Mouse (Mus musculus) embryonic facial prominence, embryonic 14.5 days (tissue): ENCODE data around the gene Kcnc4. TPM values are rescaled to one million over a fixed set of nuclear protein-coding genes. Genes with fewer than 3 reads are reported as not detected.
A peak's percentile ranks its signal among the peaks of the same experiment; 100 is the strongest.

Experiments used
- ATAC-seq: fragments of 200-750 bp; cut with Nextera tagmentation; 2 replicates; pipeline ENCODE4 v1.8.0; 2017; ENCODE audit warnings: low read depth, moderate number of reproducible peaks, moderate TSS enrichment
- DNase-seq: peaks from one replicate; pipeline ENCODE4 v3.0.0-alpha.2; 2015; ENCODE audit warnings: low spot score
- H3K27ac ChIP-seq: fragments of 300-500 bp; sonication (generic); replicated peaks from 2 replicates; pipeline ENCODE4 v1.5.1; 2014; ENCODE audit warnings: low read depth, mild to moderate bottlenecking, low read length, moderate library complexity
- H3K27me3 ChIP-seq: fragments of 300-500 bp; sonication (generic); replicated peaks from 2 replicates; pipeline ENCODE4 v1.6.1; 2014; ENCODE audit warnings: low read length; ENCODE audit not compliant: control insufficient read depth, insufficient read depth
- H3K36me3 ChIP-seq: fragments of 300-500 bp; sonication (generic); 2 replicates; pipeline ENCODE4 v1.6.1; 2014; ENCODE audit warnings: low read length, mixed read lengths; ENCODE audit not compliant: control insufficient read depth, insufficient read depth
- H3K4me1 ChIP-seq: fragments of 300-500 bp; sonication (generic); 2 replicates; pipeline ENCODE4 v1.6.1; 2014; ENCODE audit warnings: antibody characterized with exemption, low read length; ENCODE audit not compliant: control insufficient read depth, insufficient read depth
- H3K4me2 ChIP-seq: fragments of 300-500 bp; sonication (generic); 2 replicates; pipeline ENCODE4 v1.6.1; 2014; ENCODE audit warnings: low read depth, mild to moderate bottlenecking, low read length, moderate library complexity, mixed read lengths
- H3K4me3 ChIP-seq: fragments of 300-500 bp; sonication (generic); 2 replicates; pipeline ENCODE4 v1.5.1; 2014; ENCODE audit warnings: low read depth, mild to moderate bottlenecking, low read length
- H3K9ac ChIP-seq: fragments of 300-500 bp; sonication (generic); 2 replicates; pipeline ENCODE4 v1.6.1; 2014; ENCODE audit warnings: low read depth, mild to moderate bottlenecking, low read length, moderate library complexity, mixed read lengths
- H3K9me3 ChIP-seq: fragments of 300-500 bp; sonication (generic); 2 replicates; pipeline ENCODE4 v1.6.1; 2016; ENCODE audit warnings: low read length; ENCODE audit not compliant: control insufficient read depth
- WGBS: fragments of 180-500 bp; shearing (Covaris S2); extraction: QIAGEN DNeasy Blood & Tissue Kit; methylation state at CpG from one replicate; pipeline ENCODE4 v1.1.7; 2014; 5-methylcytosine and 5-hydroxymethylcytosine counted together
- polyA plus RNA-seq: library from polyadenylated mRNA; unstranded; fragments of >200 nt; fragmentation: Nextera tagmentation; extraction: Ambion mirVana; gene quantifications from 2 replicates; pipeline ENCODE4 v1.2.1, GENCODE M21; 2014

The Kcnc4 gene
- polyA plus RNA-seq, 1 experiment from 2014 or later = 1.3 TPM

DNA sequence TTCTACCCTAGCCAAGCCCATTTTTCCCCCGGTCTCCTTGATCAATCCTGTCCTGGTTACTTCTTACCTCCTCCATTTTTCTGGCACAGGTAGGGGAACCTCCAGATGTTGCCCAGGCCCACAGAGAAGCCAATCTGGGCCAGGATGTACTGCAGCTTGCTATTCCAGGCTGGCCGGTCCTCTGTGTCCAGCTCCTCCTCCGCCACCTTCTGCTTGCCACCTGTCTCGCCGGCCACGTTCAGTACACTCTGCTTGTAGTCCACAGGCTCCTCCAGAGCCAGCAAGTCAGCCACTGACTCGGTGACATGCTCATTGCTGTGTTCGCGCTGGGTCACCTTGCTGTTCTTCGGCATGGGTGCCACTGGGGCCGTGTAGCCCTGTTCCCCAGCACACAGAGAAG is 40.9 kb upstream of the Kcnc4 start:
- Histone ChIP-seq H3K9me3 (peaks cover 7% of the 10 kb centered on the region), H3K36me3 (peaks cover 14% of the 10 kb centered on the region; the same call in 1 of the 2 replicates), H3K4me2 (no peak overlapping the region), H3K27ac (no peak overlapping the region), H3K4me1 (peaks cover 6% of the 10 kb centered on the region; the same call in 1 of the 2 replicates), H3K4me3 (no peak overlapping the region), H3K27me3 (no peaks in the 10 kb centered on the region), H3K9ac (no peak overlapping the region)
- WGBS = 97% methylated on average over 11 of the region's 11 CpGs
- DNase-seq = no peak
- ATAC-seq = no peak

DNA sequence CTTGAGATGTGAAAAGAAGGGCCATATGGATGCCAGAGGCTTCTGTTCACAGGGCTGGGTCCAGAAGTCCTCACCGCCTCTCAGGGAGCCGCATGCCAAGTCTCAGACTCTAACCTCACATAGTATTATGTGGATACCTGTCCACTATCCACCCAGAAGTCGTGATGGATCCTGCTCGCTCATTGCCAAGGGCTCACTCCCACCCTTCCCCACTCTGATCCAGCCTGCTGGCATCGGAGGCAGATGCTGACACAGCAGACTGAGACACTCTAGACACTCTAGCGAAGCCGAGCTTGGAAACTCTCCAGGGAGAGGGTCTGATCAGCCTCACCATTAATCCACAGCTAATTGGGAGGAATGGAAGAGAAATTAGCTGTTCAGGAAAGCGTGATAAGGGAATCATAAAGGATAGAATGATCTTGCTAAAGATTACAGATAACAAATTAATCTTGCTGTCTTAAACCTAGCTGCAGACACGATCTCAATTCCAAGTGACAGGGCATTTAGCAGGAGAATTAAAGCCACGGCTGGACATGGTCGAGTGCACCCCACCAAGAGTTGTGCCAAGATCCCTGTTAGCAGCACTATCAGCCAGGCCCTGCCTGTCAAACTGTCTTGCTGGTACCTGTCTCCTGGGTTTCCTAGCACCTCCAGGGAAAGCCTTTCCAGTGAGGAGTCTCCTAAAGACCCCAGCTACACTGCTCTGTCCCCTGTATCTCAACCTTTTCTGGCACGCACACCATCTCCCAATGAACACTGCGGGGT is 36.9 kb upstream of the Kcnc4 start:
- Histone ChIP-seq H3K4me2 (no peak overlapping the region), H3K9ac (no peak overlapping the region), H3K27me3 (no peaks in the 10 kb centered on the region), H3K27ac (no peak overlapping the region), H3K9me3 (peaks cover 7% of the 10 kb centered on the region), H3K36me3 (peaks cover 14% of the 10 kb centered on the region), H3K4me1 (peaks cover 18% of the 10 kb centered on the region), H3K4me3 (no peak overlapping the region)
- peak; percentile 51 for DNase-seq
- ATAC-seq = no peak; the same call in 1 of the 2 replicates
- WGBS = 69% methylated on average over 13 of the region's 13 CpGs

DNA sequence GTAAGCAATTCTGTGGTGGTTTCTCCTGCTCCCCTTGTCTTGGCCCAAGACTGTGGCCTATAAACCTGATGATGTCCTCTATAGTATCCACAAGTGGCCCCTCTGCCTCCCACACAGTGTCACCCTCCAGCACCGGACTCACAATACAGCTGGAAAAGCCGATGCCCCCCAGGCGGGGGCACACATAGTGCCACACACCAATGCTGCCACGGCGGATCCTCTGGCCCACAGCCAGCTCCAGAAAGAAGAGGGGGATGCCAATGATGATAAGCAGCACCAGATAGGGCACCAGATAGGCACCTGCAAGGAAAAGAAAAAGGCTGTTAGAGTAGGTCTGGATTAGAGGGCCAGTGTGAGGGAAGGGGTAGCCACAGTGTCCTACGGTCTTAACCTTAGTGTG is 36.2 kb upstream of the Kcnc4 start:
- 96% methylated on average over 6 of the region's 6 CpGs for WGBS
- Histone ChIP-seq H3K27me3 (no peaks in the 10 kb centered on the region), H3K4me1 (peaks cover 18% of the 10 kb centered on the region), H3K9me3 (peaks cover 7% of the 10 kb centered on the region), H3K4me3 (no peak overlapping the region), H3K9ac (no peak overlapping the region), H3K4me2 (no peak overlapping the region), H3K27ac (no peak overlapping the region), H3K36me3 (peaks cover 11% of the 10 kb centered on the region)
- DNase-seq (no peak), ATAC-seq (no peak)

DNA sequence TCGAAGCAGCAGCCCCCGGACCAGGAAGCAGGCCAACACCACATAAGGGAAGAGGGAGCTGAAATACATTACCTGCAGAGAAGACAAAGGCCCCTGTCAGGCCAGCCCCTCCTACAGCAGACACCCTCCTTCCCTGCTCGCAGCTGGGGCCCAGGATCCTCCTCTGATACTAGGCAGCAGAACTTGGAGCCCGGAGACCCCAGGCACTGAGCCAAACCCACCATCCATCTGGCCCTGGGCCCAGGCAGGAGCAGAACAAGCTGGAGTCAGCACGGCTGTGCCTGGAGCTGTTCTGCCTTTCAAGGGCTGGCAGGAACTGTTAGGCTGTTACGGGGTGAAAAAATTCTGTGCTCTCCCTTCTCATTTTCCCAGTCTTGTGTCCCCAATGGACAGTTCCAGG is 32.1 kb upstream of the Kcnc4 start:
- Histone ChIP-seq H3K27me3 (no peaks in the 10 kb centered on the region), H3K36me3 (no peaks in the 10 kb centered on the region; the same call in 1 of the 2 replicates), H3K4me1 (peaks cover 18% of the 10 kb centered on the region), H3K9me3 (no peaks in the 10 kb centered on the region), H3K4me2 (0 out of 2 replicates have a peak overlapping the region, but pooled peaks have one; percentile 8), H3K9ac (peak overlapping the region; percentile 32; the same call in 1 of the 2 replicates), H3K4me3 (no peak overlapping the region), H3K27ac (peak overlapping the region; percentile 73)
- DNase-seq (peak; percentile 93), ATAC-seq (peak; percentile 95)
- WGBS = 26% methylated on average over 6 of the region's 6 CpGs

DNA sequence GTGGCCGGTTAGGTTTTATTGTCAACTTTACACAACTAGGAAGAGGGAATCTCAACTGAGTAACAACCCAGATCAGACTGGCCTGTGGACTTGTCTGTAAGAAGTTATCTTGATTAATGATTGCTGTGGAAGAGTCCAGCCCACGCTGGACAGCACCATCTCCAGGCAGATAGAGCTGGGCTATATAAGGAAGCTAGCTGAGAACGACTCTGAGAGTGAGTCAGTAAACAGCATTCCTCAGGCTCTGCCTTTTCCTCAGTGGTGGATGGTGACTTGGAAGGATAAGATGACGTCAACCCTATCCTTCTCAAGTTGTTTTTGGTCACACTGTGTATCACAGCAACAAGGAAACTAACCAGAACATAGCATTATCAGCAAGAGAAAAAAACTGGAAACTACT is 29.3 kb upstream of the Kcnc4 start:
- WGBS = 61% methylated on average over 4 of the region's 4 CpGs
- Histone ChIP-seq H3K9ac (no peak overlapping the region), H3K36me3 (no peaks in the 10 kb centered on the region), H3K4me1 (peaks cover 15% of the 10 kb centered on the region), H3K4me3 (no peak overlapping the region), H3K27ac (no peak overlapping the region), H3K9me3 (no peaks in the 10 kb centered on the region), H3K27me3 (no peaks in the 10 kb centered on the region), H3K4me2 (no peak overlapping the region)
- ATAC-seq (no peak), DNase-seq (no peak)

DNA sequence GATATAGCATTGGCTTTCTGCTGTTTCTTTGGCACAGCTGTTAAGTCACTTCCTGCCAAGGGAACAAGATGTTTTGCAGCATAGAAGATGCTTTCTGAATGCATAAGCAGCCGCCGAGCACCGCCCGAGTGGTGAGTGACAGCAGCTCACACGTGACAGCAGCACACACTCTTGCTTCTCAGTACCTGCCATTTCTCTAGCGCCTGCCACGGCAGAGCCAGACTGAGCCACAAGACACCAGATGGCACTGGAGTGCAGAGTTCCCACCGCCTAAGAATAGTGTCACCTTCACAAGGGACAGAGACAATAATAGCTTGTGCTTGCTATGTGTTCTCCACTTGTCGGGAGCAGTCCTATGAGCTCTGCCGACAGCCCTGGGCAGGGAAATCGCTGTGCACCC is 23.9 kb upstream of the Kcnc4 start:
- DNase-seq = no peak
- Histone ChIP-seq H3K4me2 (no peak overlapping the region), H3K9me3 (no peaks in the 10 kb centered on the region), H3K9ac (no peak overlapping the region), H3K36me3 (no peaks in the 10 kb centered on the region), H3K4me3 (no peak overlapping the region), H3K27me3 (no peaks in the 10 kb centered on the region), H3K4me1 (no peaks in the 10 kb centered on the region), H3K27ac (no peak overlapping the region)
- peak; percentile 53; the same call in 1 of the 2 replicates for ATAC-seq
- WGBS = 51% methylated on average over 11 of the region's 11 CpGs

DNA sequence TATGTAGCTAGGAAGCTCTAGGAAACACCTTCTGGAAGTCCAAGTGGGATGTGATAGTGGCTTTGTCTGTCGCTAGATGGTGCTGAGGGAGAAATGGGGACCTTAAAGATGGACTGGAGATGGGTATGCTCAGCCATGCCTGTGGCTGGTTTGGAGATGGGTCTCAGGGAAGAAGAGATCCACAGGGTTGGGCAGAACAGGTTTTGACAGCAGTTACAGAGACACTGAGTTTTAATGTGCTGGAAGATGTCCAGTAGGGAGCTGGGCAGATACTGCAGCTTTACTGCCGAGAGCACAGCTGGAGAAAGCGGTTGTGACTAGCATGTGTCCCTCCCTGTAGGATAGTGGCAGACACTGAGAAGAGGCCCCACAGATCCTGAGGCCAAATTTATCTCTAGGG is 21.3 kb upstream of the Kcnc4 start:
- DNase-seq (no peak), ATAC-seq (no peak)
- Histone ChIP-seq H3K36me3 (no peaks in the 10 kb centered on the region), H3K4me1 (no peaks in the 10 kb centered on the region), H3K9me3 (no peaks in the 10 kb centered on the region), H3K9ac (no peak overlapping the region), H3K4me3 (no peak overlapping the region), H3K4me2 (no peak overlapping the region), H3K27me3 (no peaks in the 10 kb centered on the region), H3K27ac (no peak overlapping the region)
- 46% methylated on average over 3 of the region's 3 CpGs for WGBS

DNA sequence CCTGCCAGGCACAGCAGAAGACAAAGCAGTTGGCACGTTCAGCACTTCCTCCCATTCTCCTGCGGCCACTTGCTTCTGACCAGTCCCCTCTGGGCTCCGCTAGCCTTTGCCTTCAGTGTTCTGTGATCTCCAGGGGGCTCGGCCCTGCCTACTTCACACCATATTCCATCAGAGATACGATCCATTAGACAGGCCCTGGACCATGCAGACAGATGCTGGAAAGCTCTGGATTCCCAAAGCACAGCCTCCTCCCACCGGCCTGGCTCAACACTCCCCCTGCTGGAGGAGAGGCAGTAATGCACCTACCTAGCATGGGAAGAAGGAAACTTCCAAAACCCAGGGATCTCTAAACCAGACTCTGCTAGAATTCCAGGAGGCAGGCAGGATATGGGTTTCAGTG is 12.8 kb upstream of the Kcnc4 start:
- Histone ChIP-seq H3K27me3 (no peaks in the 10 kb centered on the region), H3K36me3 (no peaks in the 10 kb centered on the region), H3K9me3 (no peaks in the 10 kb centered on the region), H3K27ac (no peak overlapping the region), H3K9ac (no peak overlapping the region), H3K4me2 (no peak overlapping the region), H3K4me1 (no peaks in the 10 kb centered on the region), H3K4me3 (no peak overlapping the region)
- ATAC-seq = peak; percentile 68; the same call in 1 of the 2 replicates
- peak; percentile 59 for DNase-seq
- 33% methylated on average over 6 of the region's 6 CpGs for WGBS

DNA sequence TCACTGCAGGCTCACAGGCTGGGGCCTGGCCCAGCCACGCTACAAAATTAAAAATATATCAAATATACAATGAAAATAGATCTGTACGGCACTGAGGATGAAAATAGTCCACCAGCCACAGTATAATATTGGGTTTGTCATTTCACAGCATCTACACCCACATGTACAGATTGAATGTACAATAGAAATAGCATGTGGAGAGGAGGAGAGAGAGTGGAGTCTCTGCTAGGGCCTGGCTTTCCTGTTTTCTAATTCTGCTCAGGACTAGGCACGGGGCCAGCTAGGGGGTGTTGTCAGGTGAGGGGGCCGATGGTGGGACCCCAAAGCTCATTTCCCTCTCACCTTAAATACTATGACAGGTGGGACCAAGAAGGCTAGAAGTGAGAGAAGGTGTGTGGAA is 9.7 kb upstream of the Kcnc4 start:
- H3K4me3 ChIP-seq = no peak overlapping the region
- DNase-seq = no peak
- H3K27me3 ChIP-seq = 0 out of 2 replicates have a peak, but pooled peaks cover 7% of the 10 kb centered on the region
- no peak overlapping the region for H3K4me2 ChIP-seq
- no peak overlapping the region for H3K27ac ChIP-seq
- 62% methylated on average over 4 of the region's 4 CpGs for WGBS
- H3K9ac ChIP-seq = no peak overlapping the region
- H3K9me3 ChIP-seq = no peaks in the 10 kb centered on the region
- H3K4me1 ChIP-seq = no peaks in the 10 kb centered on the region
- H3K36me3 ChIP-seq = no peaks in the 10 kb centered on the region
- peak; percentile 6; the same call in 1 of the 2 replicates for ATAC-seq
